Comparison of ENCODE assay signal across 19 mouse cellular contexts in genomic region chr3:119086618-119087017, GRCm38 (mm10).
A peak's percentile ranks its signal among the peaks of the same experiment; 100 is the strongest.
DNase-seq lines count a peak whose midpoint lies in the region; ATAC-seq and TF ChIP-seq lines count a peak whose summit lies in the region.
"Had no signal": no experiment of that assay in that cellular context is flagged by ENCODE, and none has a peak within 500 bp of the region (broad histone marks: within the 10 kb centered on the region; RNA-seq: fewer than 3 reads in every experiment).

No protein-coding gene starts in this region.

- H3K4me2 ChIP-seq in hindbrain, postnatal 0 days (ENCODE audit: low read depth, low read length) = no peak overlapping the region
- H3K4me2 ChIP-seq in hindbrain, embryonic 14.5 days (replicated peaks) = no peak overlapping the region
- no peak overlapping the region for H3K4me2 ChIP-seq in lung, embryonic 16.5 days (ENCODE audit: low read depth, low read length)
- H3K4me2 ChIP-seq in forebrain, embryonic 14.5 days (ENCODE audit: low read length) = no peak overlapping the region
- H3K4me2 ChIP-seq: forebrain, embryonic 13.5 days; hindbrain, embryonic 12.5 days had no signal

- H3K27me3 ChIP-seq in hindbrain, postnatal 0 days (ENCODE audit: insufficient read depth, low read length) = no peaks in the 10 kb centered on the region
- no peaks in the 10 kb centered on the region for H3K27me3 ChIP-seq in hindbrain, embryonic 14.5 days (ENCODE audit: control insufficient read depth, insufficient read depth, low read length)
- H3K27me3 ChIP-seq in lung, embryonic 16.5 days (ENCODE audit: control insufficient read depth, insufficient read depth, low read depth, low read length) = no peaks in the 10 kb centered on the region
- no peaks in the 10 kb centered on the region for H3K27me3 ChIP-seq in forebrain, embryonic 14.5 days (replicated peaks; ENCODE audit: control insufficient read depth, insufficient read depth, low read length)
- H3K27me3 ChIP-seq: CH12.LX; forebrain, embryonic 13.5 days; hindbrain, embryonic 12.5 days had no signal

- no peak overlapping the region for H3K27ac ChIP-seq in hindbrain, postnatal 0 days
- no peak overlapping the region for H3K27ac ChIP-seq in hindbrain, embryonic 14.5 days
- no peak overlapping the region for H3K27ac ChIP-seq in lung, embryonic 16.5 days (ENCODE audit: low read length)
- no peak overlapping the region for H3K27ac ChIP-seq in forebrain, embryonic 14.5 days (ENCODE audit: low read depth, low read length)
- H3K27ac ChIP-seq: embryonic facial prominence, embryonic 10.5 days; forebrain, embryonic 13.5 days; heart, embryonic 10.5 days; hindbrain, embryonic 12.5 days had no signal

- peak; percentile 15 for DNase-seq in hindbrain, postnatal 0 days (ENCODE audit: low spot score)
- no peak for DNase-seq in hindbrain, embryonic 14.5 days (ENCODE audit: low spot score)
- no peak for DNase-seq in lung, postnatal 4 days
- peak; percentile 46 for DNase-seq in brain, embryonic 14.5 days (ENCODE audit: low read depth)
- no peak for DNase-seq in forebrain, embryonic 14.5 days (ENCODE audit: low spot score)
- DNase-seq: adrenal gland, adult 8-10 months; cerebellum, adult 18-20 months; cerebellum, adult 9-11 months; gastrocnemius, postnatal 36 days; heart, adult 18-20 months; heart, postnatal 10 days; heart, postnatal 4 days had no signal

- WGBS in hindbrain, postnatal 0 days = 48% methylated on average over 1 of the region's 1 CpGs
- WGBS in hindbrain, embryonic 14.5 days = 53% methylated on average over 1 of the region's 1 CpGs
- WGBS in lung, embryonic 16.5 days = 39% methylated on average over 1 of the region's 1 CpGs
- 72% methylated on average over 1 of the region's 1 CpGs for WGBS in forebrain, embryonic 14.5 days

- no peak for TF ChIP-seq POLR2A in brain, embryonic 14.5 days (IDR thresholded peaks at IDR 0.05; ENCODE audit: borderline replicate concordance, extremely low read depth, insufficient read depth, insufficient read length, poor library complexity, severe bottlenecking)

- TF ChIP-seq CTCF in hindbrain, postnatal 0 days (IDR thresholded peaks at IDR 0.05; ENCODE audit: low read depth) = no peak
- no peak for TF ChIP-seq CTCF in brain, embryonic 14.5 days (IDR thresholded peaks at IDR 0.05; ENCODE audit: borderline replicate concordance, extremely low read depth, insufficient read depth, insufficient read length)

- no peak overlapping the region for H3K4me3 ChIP-seq in hindbrain, postnatal 0 days (ENCODE audit: low read length)
- H3K4me3 ChIP-seq in hindbrain, embryonic 14.5 days (replicated peaks; ENCODE audit: low read length) = no peak overlapping the region
- no peak overlapping the region for H3K4me3 ChIP-seq in lung, embryonic 16.5 days (ENCODE audit: low read length)
- H3K4me3 ChIP-seq in forebrain, embryonic 14.5 days (ENCODE audit: low read depth, low read length) = no peak overlapping the region
- H3K4me3 ChIP-seq: embryonic facial prominence, embryonic 10.5 days; forebrain, embryonic 13.5 days; heart, embryonic 10.5 days; hindbrain, embryonic 12.5 days had no signal

- H3K9ac ChIP-seq in hindbrain, postnatal 0 days (replicated peaks; ENCODE audit: low read length) = no peak overlapping the region
- no peak overlapping the region for H3K9ac ChIP-seq in hindbrain, embryonic 14.5 days
- H3K9ac ChIP-seq in lung, embryonic 16.5 days (ENCODE audit: low read length) = no peak overlapping the region
- H3K9ac ChIP-seq in forebrain, embryonic 14.5 days (ENCODE audit: low read length) = no peak overlapping the region
- H3K9ac ChIP-seq: forebrain, embryonic 13.5 days; hindbrain, embryonic 12.5 days had no signal

- H3K4me1 ChIP-seq in hindbrain, postnatal 0 days (ENCODE audit: insufficient read depth, low read length) = no peaks in the 10 kb centered on the region
- H3K4me1 ChIP-seq in hindbrain, embryonic 14.5 days (replicated peaks; ENCODE audit: control insufficient read depth, insufficient read depth, low read length) = no peaks in the 10 kb centered on the region
- no peaks in the 10 kb centered on the region for H3K4me1 ChIP-seq in lung, embryonic 16.5 days (replicated peaks; ENCODE audit: control insufficient read depth, insufficient read depth, low read length)
- H3K4me1 ChIP-seq in forebrain, embryonic 14.5 days (ENCODE audit: control insufficient read depth, insufficient read depth, low read length) = no peaks in the 10 kb centered on the region
- H3K4me1 ChIP-seq: embryonic facial prominence, embryonic 10.5 days; forebrain, embryonic 13.5 days; heart, embryonic 10.5 days; hindbrain, embryonic 12.5 days had no signal

- H3K9me3 ChIP-seq in hindbrain, postnatal 0 days (ENCODE audit: low read length) = no peaks in the 10 kb centered on the region
- no peaks in the 10 kb centered on the region for H3K9me3 ChIP-seq in hindbrain, embryonic 14.5 days (ENCODE audit: control insufficient read depth, low read length)
- H3K9me3 ChIP-seq in lung, embryonic 16.5 days (ENCODE audit: control insufficient read depth, low read length) = no peaks in the 10 kb centered on the region
- H3K9me3 ChIP-seq in forebrain, embryonic 14.5 days (replicated peaks; ENCODE audit: control insufficient read depth, low read length) = no peaks in the 10 kb centered on the region
- H3K9me3 ChIP-seq: embryonic facial prominence, embryonic 10.5 days; forebrain, embryonic 13.5 days; heart, embryonic 10.5 days; hindbrain, embryonic 12.5 days had no signal

- no peaks in the 10 kb centered on the region for H3K36me3 ChIP-seq in hindbrain, postnatal 0 days (ENCODE audit: insufficient read depth, low read length)
- H3K36me3 ChIP-seq in hindbrain, embryonic 14.5 days (replicated peaks; ENCODE audit: control insufficient read depth, insufficient read depth) = no peaks in the 10 kb centered on the region
- H3K36me3 ChIP-seq in lung, embryonic 16.5 days (ENCODE audit: control insufficient read depth, insufficient read depth, low read length) = no peaks in the 10 kb centered on the region
- H3K36me3 ChIP-seq in forebrain, embryonic 14.5 days (ENCODE audit: control insufficient read depth, insufficient read depth, low read length) = no peaks in the 10 kb centered on the region
- H3K36me3 ChIP-seq: embryonic facial prominence, embryonic 10.5 days; heart, embryonic 10.5 days; hindbrain, embryonic 12.5 days had no signal

- no peak for ATAC-seq in hindbrain, postnatal 0 days
- ATAC-seq in hindbrain, embryonic 14.5 days (ENCODE audit: low FRiP score) = no peak; the same call in 1 of the 2 replicates
- peak; percentile 52 for ATAC-seq in lung, embryonic 16.5 days (ENCODE audit: low read depth)
- 0 out of 2 replicates have a peak, but pooled peaks have one; percentile 22 for ATAC-seq in monocyte, adult 5-6 weeks (replicated peaks; ENCODE audit: insufficient number of reproducible peaks, low FRiP score, low TSS enrichment, poor library complexity, severe bottlenecking)
- ATAC-seq in forebrain, embryonic 14.5 days = no peak
- ATAC-seq: forebrain, embryonic 13.5 days had no signal

Comparison
In these comparisons a context has a peak if more than half of its experiments do, and no peak if none do; other contexts are left out.
1. DNase-seq: peak in hindbrain, postnatal 0 days (single experiment) and brain, embryonic 14.5 days (single experiment); none in hindbrain, embryonic 14.5 days (single experiment), lung, postnatal 4 days (0 of 2) and forebrain, embryonic 14.5 days (single experiment).
2. ATAC-seq: peak in lung, embryonic 16.5 days (single experiment) and monocyte, adult 5-6 weeks (single experiment); none in hindbrain, postnatal 0 days (single experiment), hindbrain, embryonic 14.5 days (single experiment) and forebrain, embryonic 14.5 days (single experiment).